Mouse (Mus musculus) c-Kit-negative CD71-positive TER-119-positive erythroid progenitor cells, embryonic 14.5 days (primary cell): ENCODE results near the gene Olfr616.
"Not testable (repeated sequence)": the region's sequence is repeated elsewhere in the genome, so short reads cannot be mapped to it uniquely, and the experiment has no call there.

Experiments
- DNase-seq: peaks from one replicate; pipeline ENCODE4 v3.0.0-alpha.2; 2013; ENCODE audit warnings: low read depth, low spot score

Olfr616 gene

DNA sequence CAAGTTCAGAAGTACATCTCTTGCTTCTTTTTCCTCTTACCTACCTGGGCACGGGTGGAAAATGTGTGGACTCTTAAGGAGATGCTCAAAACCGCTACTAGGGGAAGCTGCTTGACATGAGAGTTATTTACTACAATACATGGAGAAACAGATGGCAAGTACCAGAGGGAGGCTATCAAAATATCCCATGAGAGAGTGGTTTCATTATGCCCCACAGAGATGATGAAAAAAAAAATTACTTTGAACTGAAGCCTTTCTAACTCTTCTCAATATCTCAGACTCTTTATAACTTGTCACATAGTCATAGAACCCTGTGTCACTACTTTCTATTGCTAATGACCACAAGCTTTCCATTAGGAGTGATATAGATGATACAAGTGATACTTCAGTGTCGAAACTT is at the start of gene Olfr616:
TSS of gene Olfr616 (minus strand) at position 101 of the 400 bp plus-strand sequence.
- DNase-seq, result no peak

DNA sequence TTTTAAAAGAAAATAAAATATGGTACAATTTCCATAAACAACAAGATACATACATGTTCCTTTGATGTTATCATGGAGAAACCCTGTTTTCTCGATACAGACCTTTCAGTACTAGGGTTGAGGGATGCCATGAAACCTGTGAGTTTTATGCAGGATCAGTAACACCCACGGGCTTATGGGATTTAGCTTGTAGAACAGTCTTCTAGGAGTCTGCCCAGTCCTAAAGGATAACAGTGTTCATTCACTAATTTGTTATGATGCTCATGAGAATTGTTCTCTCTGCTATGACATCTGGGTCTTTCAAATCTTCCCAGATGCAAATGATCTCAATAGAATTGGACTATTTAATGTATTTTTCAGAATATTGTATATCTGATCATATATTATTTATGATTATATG is 43.5 kb upstream of the Olfr616 start, which contains the start of gene Olfr620:
TSS of gene Olfr620 (minus strand) at position 101 of the 400 bp plus-strand sequence.
- no peak for DNase-seq

DNA sequence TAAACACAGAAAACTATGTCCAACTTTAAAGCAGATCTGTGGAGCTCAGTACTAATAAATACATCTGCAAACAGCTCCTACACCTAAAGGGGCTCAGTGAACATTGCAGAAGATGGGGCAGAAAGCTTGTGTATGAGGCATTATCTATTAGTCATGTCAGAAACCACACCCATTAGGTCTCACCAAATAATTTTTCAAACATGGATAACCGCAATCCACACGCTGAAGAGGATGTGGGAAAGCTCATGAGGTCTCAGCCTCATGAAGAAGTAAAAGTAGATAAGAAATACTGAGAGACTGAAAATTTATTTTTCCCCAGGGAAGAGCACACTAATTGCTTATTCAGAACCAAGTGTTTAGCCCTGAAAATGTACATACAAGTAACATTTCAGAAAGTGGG is 38.5 kb upstream of the Olfr616 start:
- no peak for DNase-seq

GRCm38 (mm10) chr7:103600275-103600674 is 31.3 kb upstream of the Olfr616 start, which contains the start of gene Olfr619:
Olfr619 (plus strand) TSS chr7:103600575.
- DNase-seq, result no peak

- DNase-seq, result no peak
Measured at GRCm38 (mm10) chr7:103589803-103590202, 20.9 kb upstream of the Olfr616 start, which contains the start of gene Olfr618. Olfr618 (plus strand) TSS chr7:103590103.

DNA sequence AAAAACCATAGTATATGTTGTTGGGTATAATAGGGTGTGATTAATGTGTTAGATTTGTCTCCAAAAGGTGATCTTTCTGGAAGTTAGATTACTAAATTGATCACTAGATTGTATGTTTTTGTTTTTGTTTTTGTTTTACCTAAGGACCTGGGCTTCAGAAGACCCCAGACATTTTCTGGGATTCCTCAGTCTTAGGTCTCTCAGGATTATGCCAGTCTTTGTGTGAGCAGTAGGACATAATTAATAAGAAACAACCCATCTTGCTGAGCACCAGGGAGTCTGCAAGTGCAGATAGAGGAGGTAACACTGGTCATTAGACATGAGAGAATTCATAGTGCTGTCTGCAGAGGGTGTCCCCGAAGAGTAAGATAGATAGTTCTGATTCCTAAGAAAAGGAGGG is 3.8 kb upstream of the Olfr616 start, which contains the start of gene Olfr617:
TSS of gene Olfr617 (plus strand) at position 301 of the 400 bp plus-strand sequence.
- no peak for DNase-seq

- DNase-seq, result no peak
Measured at GRCm38 (mm10) chr7:103555779-103556178, 13.2 kb downstream of the Olfr616 start, which contains the start of gene Olfr615. Olfr615 (plus strand) TSS chr7:103556079.

DNA sequence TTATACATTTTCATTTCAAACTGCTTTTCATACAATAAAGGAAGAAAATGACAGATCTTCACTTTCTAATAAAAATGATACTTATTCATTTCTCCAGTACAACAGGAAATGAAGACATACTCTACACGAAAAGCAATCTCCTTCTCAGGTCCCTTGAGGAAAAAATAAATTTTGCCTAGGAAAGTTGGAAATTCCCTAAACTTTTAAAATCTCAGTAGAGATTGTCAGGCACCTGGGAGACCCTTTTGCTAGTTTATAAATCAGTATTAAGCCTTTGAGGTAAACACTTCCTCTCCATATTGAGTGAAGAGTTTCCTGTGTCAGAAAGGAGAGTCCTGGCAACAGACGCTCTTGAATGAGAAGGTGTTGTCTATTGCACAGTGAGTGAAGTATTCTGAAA is 21.2 kb downstream of the Olfr616 start, which contains the start of gene Olfr613:
TSS of gene Olfr613 (plus strand) at position 301 of the 400 bp plus-strand sequence.
- DNase-seq, result no peak

GRCm38 (mm10) chr7:103542617-103543016 is 26.3 kb downstream of the Olfr616 start, which contains the start of gene Olfr612:
Olfr612 (minus strand) TSS chr7:103542717.
- not testable (repeated sequence) for DNase-seq

- DNase-seq, result not testable (repeated sequence)
Measured at GRCm38 (mm10) chr7:103520746-103521145, 48.2 kb downstream of the Olfr616 start, which contains the start of gene Olfr611. Olfr611 (minus strand) TSS chr7:103520846.
